Mouse (Mus musculus) ES-E14 (cell line): ENCODE results near the gene Cnga3. TPM values are rescaled to one million over a fixed set of nuclear protein-coding genes. Genes with fewer than 3 reads are reported as not detected.

Experiments used
- DNase-seq: peaks from one replicate; pipeline ENCODE4 v3.0.0-alpha.2; 2013; ENCODE audit warnings: low read depth, low spot score
- H3K27ac ChIP-seq: 2 replicates; pipeline ENCODE4 v1.5.1; 2012; ENCODE audit warnings: low read depth, mild to moderate bottlenecking, low read length, moderate library complexity, mixed read lengths; ENCODE audit not compliant: poor library complexity, insufficient read depth, severe bottlenecking
- H3K36me3 ChIP-seq: 2 replicates; pipeline ENCODE4 v1.6.1; 2012; ENCODE audit warnings: mild to moderate bottlenecking, low read length, moderate library complexity, mixed read lengths; ENCODE audit not compliant: control insufficient read depth, poor library complexity, insufficient read depth, severe bottlenecking
- H3K4me1 ChIP-seq, 2 experiments: fragments of 150-350 bp in 1 of 2; sonication (generic) in 1 of 2; 2 replicates each; pipeline ENCODE4 v1.6.1; 2012; ENCODE audit warnings: low read length in 2 of 2, mild to moderate bottlenecking in 1 of 2, mixed read lengths in 1 of 2; ENCODE audit not compliant: control insufficient read depth in 2 of 2, insufficient read depth in 2 of 2, poor library complexity in 1 of 2
- H3K4me3 ChIP-seq, 2 experiments: fragments of 150-350 bp in 1 of 2; sonication (generic) in 1 of 2; 2 replicates each; pipeline ENCODE4 v1.5.1; 2012; ENCODE audit warnings: low read length in 2 of 2, low read depth in 1 of 2, mild to moderate bottlenecking in 1 of 2, mixed read lengths in 1 of 2; ENCODE audit not compliant: insufficient read depth in 1 of 2, poor library complexity in 1 of 2, severe bottlenecking in 1 of 2
- H3K9ac ChIP-seq: 2 replicates; pipeline ENCODE4 v1.6.1; 2012; ENCODE audit warnings: low read depth, mild to moderate bottlenecking, low read length, mixed read lengths; ENCODE audit not compliant: poor library complexity, insufficient read depth, severe bottlenecking
- H3K9me3 ChIP-seq: fragments of 150-350 bp; sonication (generic); 2 replicates; pipeline ENCODE4 v1.6.1; 2012; ENCODE audit warnings: low read depth, mild to moderate bottlenecking, low read length; ENCODE audit not compliant: control insufficient read depth, insufficient read depth
- CHD2 ChIP-seq: IDR thresholded peaks from 2 replicates; pipeline ENCODE4 v1.6.1; 2014; ENCODE audit warnings: mild to moderate bottlenecking, low read depth, low read length, inconsistent platforms
- HCFC1 ChIP-seq: IDR thresholded peaks from 2 replicates; pipeline ENCODE4 v1.6.1; 2012; ENCODE audit warnings: low read length, inconsistent platforms, borderline replicate concordance; ENCODE audit not compliant: insufficient read depth
- MAFK ChIP-seq: IDR thresholded peaks from 2 replicates; pipeline ENCODE4 v1.6.1; 2014; ENCODE audit warnings: mild to moderate bottlenecking, low read depth, low read length, inconsistent platforms; ENCODE audit not compliant: insufficient read depth
- ZC3H11A ChIP-seq: IDR thresholded peaks from 2 replicates; pipeline ENCODE4 v1.6.1; 2012; ENCODE audit warnings: low read depth, mild to moderate bottlenecking, inconsistent platforms, low read length, borderline replicate concordance
- ZNF384 ChIP-seq: IDR thresholded peaks from 2 replicates; pipeline ENCODE4 v1.6.1; 2012; ENCODE audit warnings: low read depth, low read length, inconsistent platforms
- in situ Hi-C, 2 experiments: fragments of 600-800 bp; cut with MboI; formaldehyde crosslinking; loops; one replicate each; pipeline ENCODE4 v1.15.1; 2025; ENCODE audit warnings: low sequenced_read_pairs in 2 of 2, inconsistent platforms in 1 of 2; ENCODE audit not compliant: unreplicated experiment in 2 of 2
- total RNA-seq: library from RNA; depleted of rRNA; stranded (reverse); fragments of 300-350 nt; gene quantifications from 2 replicates; pipeline ENCODE4 v1.2.3, GENCODE M21; 2012

Cnga3 gene
- total RNA-seq, 1 experiment = 4.5 TPM

GRCm38 (mm10) chr1:37218386-37218785 is 4.2 kb downstream of the Cnga3 start:
- H3K27ac ChIP-seq = no peak overlapping the region
- no peak for DNase-seq
- peaks cover 0 to 3% of the 10 kb centered on the region in 2 experiments; a peak in 1 of 4 replicates for H3K4me1 ChIP-seq
- H3K9me3 ChIP-seq = no peaks in the 10 kb centered on the region
- in situ Hi-C loops = no loop called here
- TF ChIP-seq MAFK = no peak
- no peak for TF ChIP-seq ZC3H11A
- no peak for TF ChIP-seq ZNF384
- no peak for TF ChIP-seq CHD2
- TF ChIP-seq HCFC1 = no peak
- no peaks in the 10 kb centered on the region for H3K36me3 ChIP-seq
- H3K9ac ChIP-seq = no peak overlapping the region
- H3K4me3 ChIP-seq = no peak overlapping the region

GRCm38 (mm10) chr1:37219593-37219992 is 5.4 kb downstream of the Cnga3 start:
- H3K9me3 ChIP-seq = no peaks in the 10 kb centered on the region
- no peak overlapping the region for H3K27ac ChIP-seq
- DNase-seq = no peak
- H3K4me1 ChIP-seq = no peaks in the 10 kb centered on the region
- TF ChIP-seq ZC3H11A (no peak), ZNF384 (no peak), HCFC1 (no peak), MAFK (no peak), CHD2 (no peak)
- no peaks in the 10 kb centered on the region for H3K36me3 ChIP-seq
- H3K4me3 ChIP-seq = no peak overlapping the region
- no peak overlapping the region for H3K9ac ChIP-seq
- in situ Hi-C loops = no loop called here

- Histone ChIP-seq H3K9ac (no peak overlapping the region), H3K36me3 (no peaks in the 10 kb centered on the region), H3K9me3 (no peaks in the 10 kb centered on the region), H3K4me3 (no peak overlapping the region), H3K4me1 (no peaks in the 10 kb centered on the region), H3K27ac (no peak overlapping the region)
- in situ Hi-C loops = no loop called here
- no peak for DNase-seq
- TF ChIP-seq CHD2 = no peak
- TF ChIP-seq MAFK = no peak
- no peak for TF ChIP-seq ZC3H11A
- no peak for TF ChIP-seq ZNF384
- TF ChIP-seq HCFC1 = no peak
These were observed 6.1 kb downstream of the Cnga3 start for GRCm38 (mm10) chr1:37220134-37220907.

GRCm38 (mm10) chr1:37222002-37222401 is 7.8 kb downstream of the Cnga3 start:
- H3K4me3 ChIP-seq = no peak overlapping the region
- no peaks in the 10 kb centered on the region for H3K4me1 ChIP-seq
- H3K9me3 ChIP-seq = no peaks in the 10 kb centered on the region
- no peak for DNase-seq
- TF ChIP-seq ZC3H11A = no peak
- no peak for TF ChIP-seq HCFC1
- TF ChIP-seq ZNF384 = no peak
- no peak for TF ChIP-seq CHD2
- no peak for TF ChIP-seq MAFK
- no peaks in the 10 kb centered on the region for H3K36me3 ChIP-seq
- in situ Hi-C loops = no loop called here
- H3K9ac ChIP-seq = no peak overlapping the region
- H3K27ac ChIP-seq = no peak overlapping the region
